Mouse (Mus musculus): ENCODE results near the gene Polr2b.

DNA sequence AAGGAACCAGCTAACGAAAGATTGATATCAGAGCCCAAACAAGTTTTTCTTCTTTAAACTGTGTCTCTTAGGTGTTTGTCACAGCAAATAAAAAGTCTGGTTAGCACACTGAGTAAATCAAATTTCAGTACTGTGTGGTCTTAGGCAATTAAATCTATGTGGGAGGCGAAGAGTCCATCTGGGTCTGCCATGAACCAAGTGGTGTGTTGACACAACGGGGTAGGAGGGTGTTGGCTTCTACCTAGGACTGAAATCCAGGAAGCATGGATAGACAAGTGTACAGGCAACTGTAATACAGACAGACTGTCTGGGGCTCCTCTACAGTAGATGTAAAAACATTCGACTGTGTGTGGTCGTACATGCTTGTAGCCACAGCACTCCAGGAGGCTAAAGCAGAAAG lies 59.4 kb downstream of the Polr2b start:
- TF ChIP-seq CTCF (IDR thresholded peaks at IDR 0.05) (no peak), EP300 (IDR thresholded peaks at IDR 0.05; ENCODE audit: insufficient read depth, low read depth, low read length) (no peak), POLR2A (IDR thresholded peaks at IDR 0.05; ENCODE audit: insufficient read depth, low read depth, low read length) (no peak)

Measured in heart, adult 2 months (tissue).